Comparison of ENCODE assay signal across 33 mouse cellular contexts in genomic region chr17:31253951-31254350, GRCm38 (mm10). TPM values are rescaled to one million over a fixed set of nuclear protein-coding genes. Genes with fewer than 3 reads are reported as not detected.
"Had no signal": no experiment of that assay in that cellular context is flagged by ENCODE, and none has a peak within 500 bp of the region (broad histone marks: within the 10 kb centered on the region; RNA-seq: fewer than 3 reads in every experiment).

No protein-coding gene starts in this region.

- H3K4me3 ChIP-seq: gastrocnemius, adult 2 months; heart, adult 2 months; heart, embryonic 13.5 days; heart, embryonic 15.5 days; hindbrain, embryonic 10.5 days; hindbrain, embryonic 13.5 days; hindbrain, embryonic 15.5 days; kidney, embryonic 15.5 days; limb, embryonic 13.5 days; limb, embryonic 15.5 days; liver, embryonic 12.5 days had no signal

- ATAC-seq: inflammation-experienced regulatory T-cells, adult 6 months; liver, embryonic 12.5 days had no signal

- H3K9ac ChIP-seq: heart, embryonic 15.5 days; hindbrain, embryonic 15.5 days; kidney, embryonic 15.5 days; limb, embryonic 13.5 days; limb, embryonic 15.5 days; liver, embryonic 12.5 days; liver, embryonic 14.5 days had no signal

- H3K4me1 ChIP-seq: heart, embryonic 13.5 days; hindbrain, embryonic 13.5 days; liver, embryonic 12.5 days had no signal

- H3K4me2 ChIP-seq: heart, embryonic 11.5 days; heart, embryonic 13.5 days; heart, embryonic 15.5 days; kidney, embryonic 15.5 days; liver, embryonic 12.5 days had no signal

- H3K36me3 ChIP-seq: heart, embryonic 13.5 days; heart, embryonic 15.5 days; hindbrain, embryonic 10.5 days; hindbrain, embryonic 13.5 days; hindbrain, embryonic 15.5 days; kidney, embryonic 15.5 days; limb, embryonic 13.5 days; limb, embryonic 15.5 days; liver, embryonic 12.5 days had no signal

- H3K27me3 ChIP-seq: heart, embryonic 15.5 days; hindbrain, embryonic 13.5 days; hindbrain, embryonic 15.5 days; kidney, embryonic 15.5 days; limb, embryonic 13.5 days; limb, embryonic 15.5 days; liver, embryonic 12.5 days had no signal

- H3K27ac ChIP-seq: heart, adult 2 months; heart, embryonic 13.5 days; heart, embryonic 15.5 days; hindbrain, embryonic 13.5 days; hindbrain, embryonic 15.5 days; kidney, embryonic 15.5 days; kidney, postnatal 0 days; limb, embryonic 13.5 days; limb, embryonic 15.5 days; liver, embryonic 12.5 days; liver, embryonic 14.5 days had no signal

- H3K9me3 ChIP-seq: heart, embryonic 13.5 days; heart, embryonic 15.5 days; hindbrain, embryonic 13.5 days; hindbrain, embryonic 15.5 days; kidney, embryonic 15.5 days; limb, embryonic 13.5 days; limb, embryonic 15.5 days; liver, embryonic 12.5 days had no signal

RNA-seq across cellular contexts. Expression of gene Rsph1, which starts 23.2 kb away (rescaled TPM):
- total RNA-seq: liver, adult 2 months had no signal
- polyA plus RNA-seq: liver, adult 2 months had no signal

RNA-seq across cellular contexts. Expression of gene Ubash3a, which starts 46.3 kb away (rescaled TPM):
- total RNA-seq: gastrocnemius, adult 2 months; gastrocnemius, postnatal 10 days; left cerebral cortex, adult 18-20 months; left cerebral cortex, adult 8-10 months; left cerebral cortex, postnatal 10 days; left cerebral cortex, postnatal 25 days; left cerebral cortex, postnatal 4 days had no signal
- polyA plus RNA-seq: frontal cortex, adult 2 months; hindbrain, embryonic 15.5 days; intestine, postnatal 0 days had no signal

RNA-seq across cellular contexts. Expression of gene Tmprss3, which starts 55.2 kb away (rescaled TPM):
- total RNA-seq: gastrocnemius, adult 2 months; gastrocnemius, postnatal 25 days; gastrocnemius, postnatal 4 days; heart, adult 2 months; heart, postnatal 14 days; heart, postnatal 4 days; layer of hippocampus, adult 18-20 months; layer of hippocampus, postnatal 36 days; left cerebral cortex, postnatal 10 days; left cerebral cortex, postnatal 4 days; liver, adult 2 months had no signal
- polyA plus RNA-seq: heart, adult 2 months; heart, embryonic 11.5 days; heart, embryonic 13.5 days; heart, embryonic 15.5 days; heart, postnatal 0 days; hindbrain, embryonic 10.5 days; hindbrain, embryonic 15.5 days; kidney, embryonic 15.5 days; large intestine, adult 2 months; limb, embryonic 11.5 days; limb, embryonic 13.5 days; liver, adult 2 months had no signal
